Mouse (Mus musculus): ENCODE results near the gene Ptdss2.
A peak's percentile ranks its signal among the peaks of the same experiment; 100 is the strongest.

Ptdss2 gene

DNA sequence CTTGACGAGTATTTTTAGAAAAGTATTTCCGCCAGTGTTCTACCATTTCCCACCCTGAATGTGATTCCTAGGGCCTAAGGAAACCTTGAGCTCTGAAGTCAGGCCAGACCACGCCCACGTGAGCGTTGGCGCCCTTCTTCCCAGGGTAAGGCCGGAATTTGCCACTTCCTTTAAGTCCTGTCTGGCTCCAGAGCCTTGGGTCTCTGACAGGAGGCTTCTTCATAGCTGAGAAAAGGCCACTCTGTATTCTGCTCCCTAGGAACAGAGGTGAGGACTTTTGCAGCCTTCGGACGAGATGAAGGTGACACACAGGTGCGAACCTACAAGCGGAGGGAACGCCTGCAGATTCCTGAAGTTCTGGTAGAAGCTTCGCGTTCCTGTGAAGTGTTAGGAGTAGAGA lies at the start of gene Ptdss2:
Gene Ptdss2 (plus strand): TSS at position 138 of the 400 bp plus-strand sequence.
- DNase-seq (ENCODE audit: low spot score), result peak; percentile 54

GRCm38 (mm10) chr7:141073782-141074181 lies 48.4 kb upstream of the Ptdss2 start:
- no peak for DNase-seq (ENCODE audit: low spot score)

DNA sequence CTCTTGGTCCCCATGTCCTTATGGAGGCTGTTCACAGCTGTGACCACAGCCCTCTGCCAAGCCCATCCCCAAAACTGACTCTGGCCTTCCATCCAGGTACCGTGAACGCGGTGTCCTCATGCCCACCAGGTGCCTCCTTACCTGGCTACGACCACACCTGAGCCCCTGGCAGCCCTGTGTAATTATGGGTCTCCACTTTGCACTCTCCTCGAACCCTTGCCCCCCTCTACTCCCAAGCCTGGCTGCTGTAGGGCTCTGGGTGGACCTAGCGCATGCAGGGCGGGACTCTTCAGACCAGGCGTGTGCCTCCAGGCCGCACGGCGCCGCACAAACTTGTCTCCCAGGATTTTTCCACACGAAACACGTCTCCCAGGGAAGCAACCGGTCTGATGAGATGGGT lies 44.3 kb upstream of the Ptdss2 start, which contains the start of gene Pkp3:
Gene Pkp3 (plus strand): TSS at position 378 of the 400 bp plus-strand sequence.
- no peak for DNase-seq (ENCODE audit: low spot score)

GRCm38 (mm10) chr7:141078876-141079275 lies 43.3 kb upstream of the Ptdss2 start:
- DNase-seq (ENCODE audit: low spot score), result no peak

DNA sequence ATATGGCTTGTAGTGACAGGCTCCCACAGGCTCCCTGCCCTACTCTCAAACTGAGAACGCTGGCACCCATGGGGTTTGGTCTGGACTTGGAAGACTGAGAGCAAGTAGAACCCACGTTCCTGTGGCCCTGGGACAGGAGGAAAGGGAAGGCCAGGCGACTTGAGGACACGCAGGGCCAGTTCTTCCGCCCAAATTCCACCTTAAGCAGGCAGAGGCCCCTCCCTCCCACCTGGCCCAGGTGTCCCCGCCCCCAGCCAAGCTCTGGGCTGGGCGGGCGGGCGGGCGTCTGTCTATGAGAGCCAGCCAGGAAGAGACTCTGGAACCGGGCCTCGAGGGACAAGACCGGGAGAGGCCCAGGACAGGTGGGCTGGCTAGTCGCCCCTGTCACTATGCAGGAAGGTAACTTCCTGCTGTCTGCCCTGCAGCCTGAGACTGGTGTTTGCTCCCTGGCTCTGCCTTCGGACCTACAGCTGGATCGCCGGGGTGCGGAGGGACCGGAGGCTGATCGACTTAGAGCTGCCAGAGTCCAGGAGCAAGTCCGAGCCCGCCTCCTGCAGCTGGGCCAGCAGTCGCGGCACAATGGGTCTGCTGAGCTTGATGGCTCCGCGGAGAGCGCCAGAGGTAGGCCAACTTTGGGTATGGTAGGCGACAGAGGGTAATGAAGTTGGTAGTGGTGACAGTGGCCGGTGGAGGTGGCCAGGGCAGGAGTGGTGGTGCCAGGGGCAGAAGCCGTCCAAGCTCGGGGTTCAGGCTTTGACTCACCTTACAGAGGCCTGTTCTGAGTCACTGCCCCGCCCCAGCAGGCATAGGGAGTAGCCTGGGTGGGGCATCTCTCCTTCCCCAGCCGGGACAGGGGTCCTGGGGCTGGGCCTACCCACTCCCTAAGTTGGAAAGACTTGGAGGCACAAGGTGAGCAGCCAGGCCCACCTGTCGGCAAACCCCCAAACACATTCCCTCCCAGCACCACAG lies 42.4 kb upstream of the Ptdss2 start:
- no peak for DNase-seq (ENCODE audit: low spot score)

DNA sequence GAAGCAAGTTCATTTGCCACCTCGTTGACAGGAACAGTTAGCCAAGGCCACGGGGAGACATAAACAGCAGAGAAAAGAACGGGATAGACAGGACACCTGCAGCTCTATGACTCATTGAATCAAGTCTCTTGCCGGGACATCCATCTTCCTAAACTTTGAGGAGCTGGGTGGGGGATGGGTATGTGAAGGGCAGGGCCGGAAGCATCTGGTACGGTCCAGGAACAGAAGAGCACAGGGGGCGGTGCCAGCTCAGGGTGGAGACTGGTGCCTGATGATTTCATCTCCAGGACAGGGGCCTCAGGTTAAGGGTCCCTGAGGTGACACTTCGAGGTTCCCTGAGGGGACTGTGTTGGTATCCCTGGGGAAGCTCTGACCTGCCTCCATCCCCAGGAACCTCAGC lies 34.3 kb upstream of the Ptdss2 start:
- DNase-seq (ENCODE audit: low spot score), result no peak

- no peak for DNase-seq (ENCODE audit: low spot score)
These were observed 33.7 kb upstream of the Ptdss2 start for GRCm38 (mm10) chr7:141088473-141088872.

GRCm38 (mm10) chr7:141090228-141090627 lies 32.0 kb upstream of the Ptdss2 start:
- no peak for DNase-seq (ENCODE audit: low spot score)

GRCm38 (mm10) chr7:141092051-141092735 lies 30.0 kb upstream of the Ptdss2 start:
- peak; percentile 82 for DNase-seq (ENCODE audit: low spot score)

GRCm38 (mm10) chr7:141093950-141094349 lies 28.2 kb upstream of the Ptdss2 start:
- DNase-seq (ENCODE audit: low spot score), result no peak

GRCm38 (mm10) chr7:141094487-141095205 lies 27.5 kb upstream of the Ptdss2 start:
- DNase-seq (ENCODE audit: low spot score), result no peak

DNA sequence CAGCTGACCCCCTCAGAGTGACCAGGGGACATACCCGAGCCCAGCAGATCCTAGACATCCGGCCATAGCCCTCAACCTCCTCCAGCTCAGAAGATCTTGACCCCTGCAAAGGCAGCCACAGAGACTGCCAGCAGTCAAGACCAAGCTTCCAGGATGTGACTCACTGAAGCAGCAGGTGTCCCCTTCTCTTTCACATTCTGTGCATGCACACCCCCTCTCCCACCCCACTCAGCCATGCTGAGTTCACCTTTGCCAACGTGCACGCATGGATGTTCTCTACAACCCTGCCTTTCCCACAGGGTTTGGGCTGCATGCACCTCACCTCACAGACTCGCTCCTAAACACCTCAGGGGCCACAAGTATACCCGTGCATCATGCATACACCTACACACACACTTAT lies 26.2 kb upstream of the Ptdss2 start:
- DNase-seq (ENCODE audit: low spot score), result no peak

- DNase-seq (ENCODE audit: low spot score), result no peak
These were observed 25.5 kb upstream of the Ptdss2 start for GRCm38 (mm10) chr7:141096649-141097056.

DNA sequence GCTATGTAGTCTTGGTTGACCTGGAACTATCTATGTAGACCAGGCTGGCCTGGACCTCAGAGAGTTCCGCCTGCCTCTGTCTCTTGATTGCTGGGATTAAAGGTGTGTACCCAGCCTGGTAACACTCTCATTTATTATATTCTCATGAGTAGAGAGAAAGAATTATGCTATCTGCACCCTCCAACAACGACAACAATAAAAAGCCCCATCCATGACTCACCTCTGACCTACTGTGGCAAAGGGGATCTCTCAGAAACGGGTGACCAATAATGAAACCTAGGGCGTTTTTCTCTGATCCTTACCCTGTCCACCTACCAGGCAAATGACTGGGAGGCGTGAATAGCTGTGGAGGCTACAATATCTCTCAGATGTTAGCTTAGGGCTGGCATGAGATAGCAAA lies 25.0 kb upstream of the Ptdss2 start:
- DNase-seq (ENCODE audit: low spot score), result no peak

DNA sequence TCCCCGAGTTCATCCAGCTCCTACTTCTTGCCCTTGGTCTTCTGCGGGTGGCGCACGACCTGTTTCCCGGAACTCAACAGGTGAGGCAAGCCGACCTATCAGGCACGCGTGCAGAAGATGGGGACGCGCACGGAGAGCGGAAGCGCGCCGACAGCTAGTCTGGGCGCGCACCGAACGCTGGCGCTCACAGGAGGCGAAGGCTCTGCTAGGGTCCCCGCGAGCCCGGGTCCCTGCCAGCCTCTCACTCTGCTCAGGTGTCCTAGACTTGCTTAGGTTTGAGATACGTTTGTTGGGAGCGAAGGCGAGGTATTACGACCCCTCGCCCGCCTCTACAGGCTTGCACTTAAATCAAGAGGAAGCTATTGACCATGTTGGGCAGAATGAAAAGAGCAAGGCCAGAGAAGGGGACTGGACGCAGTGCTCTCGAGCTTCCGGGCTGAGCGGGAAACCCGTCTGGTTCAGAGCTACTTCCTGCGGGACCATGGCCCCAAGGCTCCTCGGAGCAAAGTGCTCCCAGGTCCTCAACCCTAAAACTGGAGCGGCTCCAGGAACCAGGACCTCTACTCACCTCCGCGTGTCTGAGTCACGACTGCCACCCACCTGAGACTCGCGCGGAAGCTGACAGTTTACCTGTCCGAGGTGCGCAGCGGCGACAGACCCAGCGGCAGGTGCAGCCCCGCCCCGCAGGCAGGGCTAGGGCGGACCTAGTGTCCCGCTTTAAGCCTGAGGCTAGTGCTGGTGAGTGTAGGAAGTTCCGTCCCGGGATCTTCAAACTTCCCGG lies 22.1 kb upstream of the Ptdss2 start, which contains the start of gene Sigirr:
Gene Sigirr (minus strand): TSS at position 662 of the 781 bp plus-strand sequence.
- no peak for DNase-seq (ENCODE audit: low spot score)

DNA sequence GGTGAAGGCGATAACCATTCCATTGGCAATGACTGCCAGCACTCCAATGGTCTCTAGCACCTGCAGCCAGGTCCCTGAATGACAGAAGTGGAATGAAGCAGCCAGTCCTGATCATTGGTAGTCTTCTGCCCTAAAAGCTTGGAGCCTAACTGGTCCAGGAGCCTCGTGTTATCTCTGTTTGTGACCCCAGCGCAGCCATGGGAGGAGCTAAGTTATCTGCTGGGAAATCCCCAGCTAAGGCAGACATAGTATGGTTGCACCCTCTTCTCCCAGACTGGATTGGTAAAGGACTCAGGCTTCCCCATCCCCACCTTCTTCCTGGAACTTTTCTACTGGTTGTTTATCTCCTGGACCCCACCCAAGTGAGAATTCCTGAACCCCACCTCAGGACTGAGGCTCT lies 19.0 kb upstream of the Ptdss2 start:
- no peak for DNase-seq (ENCODE audit: low spot score)

DNA sequence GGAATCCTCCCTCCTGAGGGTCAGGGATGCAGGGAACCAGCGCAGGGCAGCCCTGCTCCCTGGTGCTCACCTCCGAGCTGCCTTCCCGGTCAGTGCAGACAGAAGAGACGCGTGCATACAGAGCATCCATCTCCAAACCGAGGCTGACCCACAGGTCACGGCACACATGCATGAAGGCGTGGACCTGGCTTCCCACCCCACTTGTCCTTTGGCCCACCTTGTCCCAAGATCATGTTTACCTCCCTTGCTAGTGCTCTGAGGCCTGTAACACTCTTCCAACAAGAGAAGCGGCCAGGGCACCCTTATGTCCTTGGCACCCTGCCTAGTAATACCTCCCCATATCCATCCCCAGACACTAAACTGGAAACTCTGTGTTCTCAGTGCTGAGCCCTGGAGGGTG lies 6.3 kb upstream of the Ptdss2 start:
- DNase-seq (ENCODE audit: low spot score), result no peak

DNA sequence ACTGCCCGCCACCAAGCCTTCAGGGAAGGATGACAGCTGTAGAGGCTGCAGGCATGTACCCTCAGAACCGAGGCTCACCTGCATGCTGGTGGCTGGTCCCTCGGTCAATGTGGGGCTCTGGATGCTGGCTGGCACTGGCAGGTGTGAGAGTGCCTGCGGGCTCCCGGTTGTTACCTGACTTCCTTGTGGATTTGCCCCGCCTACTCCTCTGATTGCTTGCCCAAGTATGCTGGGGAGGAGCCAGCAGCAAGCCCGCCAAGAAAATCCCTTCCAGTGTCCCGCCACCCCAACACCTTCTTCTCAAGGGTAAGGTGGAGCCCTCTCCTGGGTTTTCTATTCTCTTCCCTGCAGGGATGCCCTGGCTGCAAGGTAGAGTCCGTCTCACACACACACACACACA lies 4.5 kb upstream of the Ptdss2 start, which contains the start of gene Ano9:
Gene Ano9 (minus strand): TSS at position 171 of the 400 bp plus-strand sequence.
- no peak for DNase-seq (ENCODE audit: low spot score)

GRCm38 (mm10) chr7:141119487-141119886 lies 2.7 kb upstream of the Ptdss2 start:
- DNase-seq (ENCODE audit: low spot score), result no peak

GRCm38 (mm10) chr7:141120605-141121004 lies 1.6 kb upstream of the Ptdss2 start:
- DNase-seq (ENCODE audit: low spot score), result no peak

GRCm38 (mm10) chr7:141121051-141121531 lies 1.1 kb upstream of the Ptdss2 start:
- no peak for DNase-seq (ENCODE audit: low spot score)

Data from testis, postnatal 10 days (tissue).